Mouse (Mus musculus) midbrain, postnatal 0 days (tissue): ENCODE results near the gene Col28a1. TPM values are rescaled to one million over a fixed set of nuclear protein-coding genes. Genes with fewer than 3 reads are reported as not detected.

Experiments used
- ATAC-seq: fragments of 200-750 bp; cut with Nextera tagmentation; 2 replicates; pipeline ENCODE4 v1.8.0; 2017; ENCODE audit warnings: moderate number of reproducible peaks, mild to moderate bottlenecking, moderate TSS enrichment, moderate library complexity; ENCODE audit not compliant: low FRiP score
- DNase-seq: peaks from one replicate; pipeline ENCODE4 v3.0.0-alpha.2; 2015; ENCODE audit warnings: low spot score
- H3K27ac ChIP-seq: fragments of 300-500 bp; sonication (generic); 2 replicates; pipeline ENCODE4 v1.5.1; 2014; ENCODE audit warnings: low read depth, mild to moderate bottlenecking, low read length, mixed read lengths
- H3K27me3 ChIP-seq: fragments of 300-500 bp; sonication (generic); 2 replicates; pipeline ENCODE4 v1.6.1; 2014; ENCODE audit warnings: low read length, control low read depth, mixed read lengths; ENCODE audit not compliant: insufficient read depth
- H3K36me3 ChIP-seq: fragments of 300-500 bp; sonication (generic); 2 replicates; pipeline ENCODE4 v1.6.1; 2014; ENCODE audit warnings: low read length, control low read depth, mixed read lengths; ENCODE audit not compliant: insufficient read depth
- H3K4me1 ChIP-seq: fragments of 300-500 bp; sonication (generic); 2 replicates; pipeline ENCODE4 v1.6.1; 2014; ENCODE audit warnings: mild to moderate bottlenecking, control low read depth, antibody characterized with exemption, low read length, mixed read lengths; ENCODE audit not compliant: insufficient read depth
- H3K4me2 ChIP-seq: fragments of 300-500 bp; sonication (generic); 2 replicates; pipeline ENCODE4 v1.6.1; 2014; ENCODE audit warnings: low read depth, mild to moderate bottlenecking, low read length, mixed read lengths; ENCODE audit not compliant: poor library complexity, severe bottlenecking
- H3K4me3 ChIP-seq: fragments of 300-500 bp; sonication (generic); 2 replicates; pipeline ENCODE4 v1.5.1; 2014; ENCODE audit warnings: low read depth, mild to moderate bottlenecking, low read length, moderate library complexity
- H3K9ac ChIP-seq: fragments of 300-500 bp; sonication (generic); replicated peaks from 2 replicates; pipeline ENCODE4 v1.6.1; 2014; ENCODE audit warnings: mild to moderate bottlenecking, low read length, moderate library complexity, mixed read lengths; ENCODE audit not compliant: poor library complexity, severe bottlenecking
- H3K9me3 ChIP-seq: fragments of 300-500 bp; sonication (generic); 2 replicates; pipeline ENCODE4 v1.6.1; 2016; ENCODE audit warnings: low read length, control low read depth
- CTCF ChIP-seq: IDR thresholded peaks from 2 replicates; pipeline ENCODE4 v1.5.1; 2016; ENCODE audit warnings: antibody characterized with exemption, mild to moderate bottlenecking
- WGBS: fragments of 180-500 bp; shearing (Covaris S2); extraction: QIAGEN DNeasy Blood & Tissue Kit; methylation state at CpG from one replicate; pipeline ENCODE4 v1.1.7; 2014; 5-methylcytosine and 5-hydroxymethylcytosine counted together
- polyA plus RNA-seq: library from polyadenylated mRNA; unstranded; fragments of >200 nt; fragmentation: Nextera tagmentation; extraction: Ambion mirVana; gene quantifications from 2 replicates; pipeline ENCODE4 v1.2.1, GENCODE M21; 2015
- total RNA-seq: library from RNA; depleted of rRNA; stranded (reverse); fragments of >200 nt; gene quantifications from 2 replicates; pipeline ENCODE4 v1.2.3, GENCODE M21; 2014; rRNA removed

Col28a1 gene
- total and polyA plus RNA-seq, 2 experiments from 2014 or later: 0.60 to 0.64 TPM

- no peaks in the 10 kb centered on the region for H3K27me3 ChIP-seq
- H3K27ac ChIP-seq: no peak overlapping the region
- H3K4me1 ChIP-seq: no peaks in the 10 kb centered on the region
- no peak overlapping the region for H3K9ac ChIP-seq
- no peaks in the 10 kb centered on the region for H3K9me3 ChIP-seq
- H3K4me3 ChIP-seq: no peak overlapping the region
- DNase-seq: no peak
- no peaks in the 10 kb centered on the region for H3K36me3 ChIP-seq
- H3K4me2 ChIP-seq: no peak overlapping the region
- no peak for ATAC-seq
- TF ChIP-seq CTCF: no peak
- 39% methylated on average over 5 of the region's 5 CpGs for WGBS
These were observed 221.2 kb downstream of the Col28a1 start for GRCm38 (mm10) chr6:7971020-7971760.

GRCm38 (mm10) chr6:7969376-7969775 is 223.0 kb downstream of the Col28a1 start:
- H3K9ac ChIP-seq: no peak overlapping the region
- no peaks in the 10 kb centered on the region for H3K36me3 ChIP-seq
- TF ChIP-seq CTCF: no peak
- no peaks in the 10 kb centered on the region for H3K27me3 ChIP-seq
- no peak overlapping the region for H3K4me3 ChIP-seq
- ATAC-seq (no peak), DNase-seq (no peak)
- H3K4me1 ChIP-seq: no peaks in the 10 kb centered on the region
- no peak overlapping the region for H3K27ac ChIP-seq
- H3K9me3 ChIP-seq: no peaks in the 10 kb centered on the region
- 90% methylated on average over 4 of the region's 4 CpGs for WGBS
- no peak overlapping the region for H3K4me2 ChIP-seq

- no peak for TF ChIP-seq CTCF
- H3K9ac ChIP-seq: no peak overlapping the region
- ATAC-seq (no peak), DNase-seq (peak; percentile 39)
- no peaks in the 10 kb centered on the region for H3K9me3 ChIP-seq
- no peak overlapping the region for H3K27ac ChIP-seq
- 50% methylated on average over 11 of the region's 11 CpGs for WGBS
- no peak overlapping the region for H3K4me3 ChIP-seq
- H3K36me3 ChIP-seq: no peaks in the 10 kb centered on the region
- H3K4me1 ChIP-seq: no peaks in the 10 kb centered on the region
- no peaks in the 10 kb centered on the region for H3K27me3 ChIP-seq
- H3K4me2 ChIP-seq: no peak overlapping the region
These were observed 226.4 kb downstream of the Col28a1 start for GRCm38 (mm10) chr6:7965833-7966522.

- no peaks in the 10 kb centered on the region for H3K27me3 ChIP-seq
- no peak for ATAC-seq
- 94% methylated on average over 7 of the region's 7 CpGs for WGBS
- H3K9me3 ChIP-seq: no peaks in the 10 kb centered on the region
- H3K4me3 ChIP-seq: no peak overlapping the region
- no peak for TF ChIP-seq CTCF
- H3K9ac ChIP-seq: no peak overlapping the region
- no peaks in the 10 kb centered on the region for H3K4me1 ChIP-seq
- no peaks in the 10 kb centered on the region for H3K36me3 ChIP-seq
- no peak overlapping the region for H3K27ac ChIP-seq
- no peak overlapping the region for H3K4me2 ChIP-seq
- DNase-seq: no peak
These were observed 229.7 kb downstream of the Col28a1 start for GRCm38 (mm10) chr6:7962749-7963148.

- H3K4me1 ChIP-seq: no peaks in the 10 kb centered on the region
- 38% methylated on average over 2 of the region's 2 CpGs for WGBS
These were observed 240.2 kb downstream of the Col28a1 start for GRCm38 (mm10) chr6:7952208-7952607.

GRCm38 (mm10) chr6:7951778-7952177 is 240.6 kb downstream of the Col28a1 start:
- H3K4me3 ChIP-seq: no peak overlapping the region
- no peak for ATAC-seq
- no peak overlapping the region for H3K9ac ChIP-seq
- no peaks in the 10 kb centered on the region for H3K9me3 ChIP-seq
- no peak overlapping the region for H3K4me2 ChIP-seq
- DNase-seq: no peak
- TF ChIP-seq CTCF: no peak
- no peaks in the 10 kb centered on the region for H3K27me3 ChIP-seq
- H3K36me3 ChIP-seq: no peaks in the 10 kb centered on the region
- H3K4me1 ChIP-seq: no peaks in the 10 kb centered on the region
- H3K27ac ChIP-seq: no peak overlapping the region

More at GRCm38 (mm10) chr6:7952208-7952607, 240.2 kb downstream of the Col28a1 start:
- no peak overlapping the region for H3K9ac ChIP-seq
- no peak overlapping the region for H3K4me3 ChIP-seq
- no peak overlapping the region for H3K4me2 ChIP-seq
- no peaks in the 10 kb centered on the region for H3K27me3 ChIP-seq
- H3K27ac ChIP-seq: no peak overlapping the region
- no peaks in the 10 kb centered on the region for H3K36me3 ChIP-seq
- TF ChIP-seq CTCF: no peak
- H3K9me3 ChIP-seq: no peaks in the 10 kb centered on the region
- no peak for DNase-seq
- ATAC-seq: no peak

Other genes with a start within 250 kb of the Col28a1 start
- 28.8 and 33.4 TPM in 2 replicates for gene Mios, start 16.6 kb upstream of the Col28a1 start, total RNA-seq
- gene Mios, start 16.6 kb upstream of the Col28a1 start, polyA plus RNA-seq: 20.1 TPM in 2 replicates
- gene Rpa3, start 66.6 kb upstream of the Col28a1 start, total RNA-seq: 20.8 and 23.0 TPM in 2 replicates
- 22.3 and 27.6 TPM in 2 replicates for gene Rpa3, start 66.6 kb upstream of the Col28a1 start, polyA plus RNA-seq
- 25.4 and 26.7 TPM in 2 replicates for gene Umad1, start 66.7 kb upstream of the Col28a1 start, total RNA-seq
- gene Umad1, start 66.7 kb upstream of the Col28a1 start, polyA plus RNA-seq: 69.8 and 70.2 TPM in 2 replicates
- gene Gm45062, start 66.8 kb upstream of the Col28a1 start, total RNA-seq: 4.4 and 8.1 TPM in 2 replicates
- 2.5 and 2.7 TPM in 2 replicates for gene Gm45062, start 66.8 kb upstream of the Col28a1 start, polyA plus RNA-seq